Mouse (Mus musculus) left cerebral cortex, postnatal 25 days (tissue): ENCODE data around the gene Myo18b. TPM values are rescaled to one million over a fixed set of nuclear protein-coding genes. Genes with fewer than 3 reads are reported as not detected.

ENCODE experiments used
- DNase-seq, 2 experiments: peaks; one replicate each; pipeline ENCODE4 v3.0.0; 2022; ENCODE audit warnings: low spot score in 2 of 2, mixed read lengths in 1 of 2
- intact Hi-C: fragments of 180-260 bp; cut with DNase I; formaldehyde crosslinking; loops from one replicate; pipeline ENCODE4 v1.15.1; 2025
- total RNA-seq, 2 experiments: library from RNA; stranded (reverse); gene quantifications; 2 replicates each; pipeline ENCODE4 v1.2.3; 2021

The Myo18b gene
- 1 to 10 TPM; 1.2 to 1.9 TPM for total RNA-seq

DNA sequence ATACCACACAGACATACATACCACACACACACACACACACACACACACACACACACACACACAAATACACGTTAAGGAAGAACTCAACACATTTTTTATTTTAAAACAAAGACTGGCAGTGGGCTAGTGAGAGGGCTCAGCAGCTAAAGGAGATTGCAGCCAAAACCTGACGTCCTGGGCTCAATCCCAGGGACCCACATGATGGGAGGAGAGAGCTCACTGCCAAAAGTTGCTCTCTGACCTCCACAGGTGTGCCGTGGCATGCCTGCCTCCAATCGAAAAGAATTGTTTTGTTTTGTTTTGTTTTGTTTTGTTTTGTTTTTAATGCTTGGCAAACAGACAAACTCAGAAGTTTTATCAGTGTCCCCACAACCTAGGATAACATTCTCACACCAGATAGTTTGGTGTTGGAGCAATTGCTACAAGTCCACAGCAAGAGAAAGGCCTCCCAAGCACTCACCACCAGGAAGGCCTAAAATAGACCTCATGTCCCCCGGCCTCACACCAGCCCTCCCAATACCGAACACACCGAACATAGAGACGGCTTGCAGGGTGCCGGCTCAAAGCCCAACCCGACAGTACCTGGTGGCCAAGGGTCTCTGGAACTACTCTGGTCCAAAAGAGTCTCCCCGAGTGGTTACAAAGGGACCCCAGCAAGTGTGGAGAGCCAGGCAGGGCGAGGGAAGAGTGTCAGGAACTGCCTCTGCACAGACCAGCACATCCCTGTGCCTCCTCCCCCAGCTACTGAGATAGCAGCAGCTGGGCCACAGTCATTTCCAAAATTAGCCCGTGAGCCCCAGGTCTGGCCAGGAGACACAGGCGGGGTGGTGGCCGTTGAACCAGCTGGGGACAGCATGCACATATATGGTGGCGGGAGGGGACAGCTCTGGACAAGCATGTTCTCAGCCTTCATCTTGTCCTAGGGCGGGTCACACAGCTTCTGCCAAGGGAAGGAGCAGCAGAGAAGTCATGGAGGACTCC, at the start of gene Myo18b:
Gene Myo18b, minus strand, starts transcription at position 689 of the 981 bp plus-strand sequence.
- DNase-seq, result peak in 1 of 2 experiments; percentile 10
- intact Hi-C loops, result no loop called here

- intact Hi-C loops, result no loop called here
- peak in 1 of 2 experiments; percentile 60 for DNase-seq
Measured at GRCm38 (mm10) chr5:112945925-112946324, 49.8 kb upstream of the Myo18b start.

DNA sequence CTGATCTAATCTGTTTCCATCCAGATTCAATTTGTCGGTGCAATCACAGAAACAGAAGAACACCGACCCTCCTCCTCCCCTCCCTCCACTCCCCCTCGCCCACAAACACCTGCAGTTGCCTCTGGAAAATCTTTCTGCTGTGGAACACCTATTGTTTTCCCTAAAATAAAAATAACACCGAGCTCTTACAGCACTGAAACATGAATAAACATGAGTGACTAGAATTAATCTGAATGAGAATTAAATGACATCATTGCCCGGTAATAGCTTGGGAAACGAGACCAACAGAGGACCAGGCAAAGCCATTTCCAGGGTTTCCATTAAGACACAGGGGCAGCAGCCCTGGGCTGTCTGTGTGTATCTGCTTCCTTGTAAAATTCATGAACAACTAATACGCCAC, 46.1 kb upstream of the Myo18b start:
- intact Hi-C loops, result no loop called here
- DNase-seq, result no peak

DNA sequence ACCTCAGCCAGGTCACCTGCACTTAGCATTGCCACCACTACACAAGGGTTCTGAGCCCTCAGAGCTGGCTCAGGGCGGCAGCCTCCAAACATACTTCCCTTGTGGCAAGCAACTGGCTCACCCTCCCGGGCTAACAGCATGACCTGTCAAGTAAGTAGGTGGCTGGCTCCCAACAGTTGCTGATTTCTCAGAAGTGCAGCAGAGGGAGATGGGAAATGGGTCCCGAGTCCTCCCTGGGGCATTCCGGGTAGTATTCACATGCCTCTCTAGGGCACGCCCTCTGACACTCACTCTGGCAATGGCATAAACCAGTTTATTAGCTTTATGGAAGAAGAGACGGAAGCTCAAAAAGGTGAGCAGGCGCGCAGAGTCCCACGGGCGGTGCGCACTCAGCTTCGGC, 44.8 kb upstream of the Myo18b start:
- no peak for DNase-seq
- intact Hi-C loops, result no loop called here

DNA sequence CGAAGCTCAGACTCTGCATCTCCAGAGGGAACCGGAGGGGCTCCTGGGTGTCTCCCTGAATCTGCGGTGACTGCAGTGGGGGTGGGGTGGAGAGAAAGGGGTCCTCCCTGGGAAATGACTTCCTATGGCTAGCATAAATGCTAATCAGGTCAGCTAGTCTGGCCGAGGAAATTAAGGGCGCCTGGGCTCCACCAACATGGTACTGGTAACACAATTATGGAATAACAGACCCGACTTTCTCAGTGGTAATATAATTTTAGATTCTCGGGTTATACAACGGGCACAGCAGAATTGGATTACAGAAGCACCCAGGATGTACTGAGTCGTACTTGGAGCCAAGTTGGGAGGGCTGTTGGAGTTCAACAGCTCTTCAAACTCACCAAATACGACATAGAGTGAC, 40.5 kb upstream of the Myo18b start:
- DNase-seq, result no peak
- intact Hi-C loops, result loop anchor here (5.0 kb wide), 1 partner anchor 76 kb away; no protein-coding TSS in a partner anchor

DNA sequence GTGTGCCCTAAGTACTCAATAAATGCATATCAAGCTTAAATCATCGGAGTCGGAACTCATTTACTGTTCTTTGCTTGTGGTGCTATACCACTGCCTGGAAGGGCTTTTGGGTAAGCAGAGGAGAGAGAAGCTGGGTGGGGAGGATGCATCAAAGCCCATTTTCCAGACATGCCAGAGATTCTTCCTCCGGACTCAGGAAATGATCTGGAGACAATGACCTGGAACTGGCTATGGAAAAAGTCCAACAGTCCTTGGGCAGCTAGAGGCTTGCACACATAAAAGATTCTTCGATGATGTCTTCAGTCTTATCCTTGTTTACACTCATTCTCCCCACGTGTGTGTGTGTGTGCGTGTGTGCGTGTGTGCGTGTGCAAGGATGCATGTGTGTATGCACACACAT, 39.3 kb upstream of the Myo18b start:
- intact Hi-C loops, result loop anchor here (5.0 kb wide), 1 partner anchor 77 kb away; no protein-coding TSS in a partner anchor

DNA sequence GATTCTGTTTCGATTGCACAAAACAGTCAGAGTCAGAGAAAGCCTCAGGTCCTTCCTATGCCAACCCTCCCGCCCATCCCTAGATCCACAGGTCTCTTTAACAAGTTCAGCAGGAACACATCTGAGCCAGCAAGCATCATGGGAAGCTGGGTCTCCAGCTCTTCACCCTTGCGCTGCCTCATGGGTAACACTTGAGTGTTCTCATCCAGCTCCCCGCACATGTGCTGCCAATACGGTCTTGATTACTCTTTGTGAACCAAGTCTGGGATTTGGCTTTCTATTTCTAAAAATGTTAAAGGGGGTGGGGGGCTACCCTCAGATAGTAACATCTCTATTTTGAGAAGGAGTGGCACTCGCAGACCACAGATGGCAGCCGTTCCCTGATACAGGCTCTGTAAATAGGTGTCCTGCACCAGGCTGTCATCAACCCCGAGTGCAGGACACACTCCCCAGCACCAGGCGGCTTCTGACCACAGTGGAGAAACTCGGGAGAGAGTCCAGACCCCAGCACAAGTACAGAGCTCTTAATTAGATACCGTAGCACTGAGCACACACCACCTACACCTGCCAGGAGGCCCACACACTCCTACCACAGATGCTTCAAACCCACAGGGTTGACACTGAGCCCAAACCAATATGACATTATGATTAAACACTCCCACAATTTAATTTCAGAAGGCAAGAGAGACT, 36.9 kb upstream of the Myo18b start:
- intact Hi-C loops, result no loop called here
- peak in 1 of 2 experiments; percentile 36 for DNase-seq

More for the DNA sequence above, 39.3 kb upstream of the Myo18b start:
- DNase-seq, result no peak

- DNase-seq, result peak in 1 of 2 experiments; percentile 52
- intact Hi-C loops, result no loop called here
Measured at GRCm38 (mm10) chr5:112931901-112932300, 35.7 kb upstream of the Myo18b start.

DNA sequence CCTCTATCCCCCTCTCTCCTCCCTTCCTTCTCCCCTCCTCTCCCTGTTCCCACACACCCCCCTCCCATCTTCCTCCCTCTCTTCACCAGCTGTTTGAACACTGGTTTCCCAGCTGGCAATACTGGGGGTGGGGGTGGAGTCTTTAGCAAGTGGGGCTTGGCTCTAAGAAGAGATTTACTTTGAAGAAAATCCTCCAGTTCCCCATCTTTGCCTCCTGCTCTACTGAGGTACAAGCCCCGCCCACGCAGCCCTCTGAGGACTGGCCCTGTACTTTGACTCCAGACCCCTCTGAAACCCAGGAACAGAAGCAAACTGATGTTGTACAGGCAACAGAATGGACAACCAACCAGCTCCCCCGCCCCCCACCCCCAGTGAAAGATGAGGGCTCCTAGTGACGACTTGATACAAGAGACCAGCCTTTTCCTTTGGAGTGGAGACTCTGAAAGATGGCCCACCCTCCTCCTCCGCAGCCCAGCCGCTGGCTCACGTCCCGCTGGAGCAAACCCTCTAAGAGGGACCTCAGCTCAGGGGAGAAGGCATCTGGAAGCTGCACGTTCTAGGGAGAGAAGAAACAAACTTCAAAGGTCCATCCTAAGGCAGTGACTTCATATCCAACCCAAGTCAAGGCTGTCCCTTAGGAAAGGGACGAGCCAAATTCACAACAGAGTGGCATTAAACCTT, 32.2 kb upstream of the Myo18b start:
- intact Hi-C loops, result no loop called here
- peak in 1 of 2 experiments; percentile 45 for DNase-seq

DNA sequence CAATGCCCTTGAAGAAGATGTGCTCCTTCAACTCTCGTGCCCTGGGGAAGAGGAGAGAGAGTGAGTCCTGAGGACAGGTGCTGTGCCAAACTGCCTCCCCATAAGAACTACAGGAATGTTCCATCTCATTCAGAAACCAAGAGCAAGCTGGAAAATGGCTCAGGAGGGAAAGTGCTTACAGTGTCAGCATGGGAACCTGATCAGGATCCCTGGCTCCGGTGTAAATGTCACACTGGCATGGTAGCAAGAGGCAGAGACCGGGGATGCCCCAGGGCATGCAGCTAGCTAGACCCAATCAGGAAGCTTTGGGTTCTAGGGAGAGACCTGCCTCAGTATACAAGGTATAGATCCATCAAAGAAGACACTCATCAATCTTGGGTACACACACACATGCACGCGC, 29.3 kb upstream of the Myo18b start:
- no peak for DNase-seq
- intact Hi-C loops, result no loop called here

DNA sequence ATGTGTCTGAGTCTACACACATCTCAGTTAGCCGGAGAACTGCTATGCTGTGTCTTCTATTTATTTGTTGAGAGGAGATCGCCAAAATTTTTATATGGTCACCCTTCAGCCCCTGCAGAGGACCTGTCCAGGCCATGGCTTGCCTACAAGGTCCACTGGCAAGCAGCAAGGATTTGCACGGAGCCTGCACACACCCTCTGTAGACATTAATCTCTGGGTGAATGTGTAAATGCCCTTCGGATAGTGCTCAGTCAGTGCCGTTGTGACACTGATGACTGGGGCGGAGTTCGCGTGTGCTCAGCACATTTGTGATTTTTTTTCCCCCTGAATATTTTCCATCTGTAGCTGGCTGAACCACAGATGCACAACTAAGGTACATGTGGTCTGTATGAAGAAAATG, 28.6 kb upstream of the Myo18b start:
- DNase-seq, result no peak
- intact Hi-C loops, result no loop called here

DNA sequence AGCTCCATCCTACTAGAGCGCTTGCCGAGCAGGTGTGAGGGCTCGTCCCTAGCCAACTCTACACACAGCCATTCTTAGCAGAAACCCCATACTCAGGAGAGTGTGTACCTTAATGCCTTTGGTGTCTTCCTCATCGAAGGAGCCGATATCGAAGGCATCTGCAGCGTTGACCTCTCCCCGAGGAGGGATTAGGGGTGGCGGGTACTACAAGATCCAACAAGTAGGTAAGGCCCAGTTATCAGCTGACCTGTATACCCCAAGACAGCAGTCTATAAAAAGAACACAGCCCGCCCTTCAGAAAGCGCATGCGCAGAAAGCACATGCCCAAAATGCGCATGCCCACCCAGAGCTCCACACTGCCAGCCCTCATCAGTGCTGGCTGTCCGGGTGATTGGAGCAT, 27.7 kb upstream of the Myo18b start:
- DNase-seq, result no peak
- intact Hi-C loops, result no loop called here

- no peak for DNase-seq
- intact Hi-C loops, result no loop called here
Measured at GRCm38 (mm10) chr5:112921914-112922313, 25.8 kb upstream of the Myo18b start.

GRCm38 (mm10) chr5:112910381-112910780, 14.2 kb upstream of the Myo18b start:
- peak in 1 of 2 experiments; percentile 25 for DNase-seq
- intact Hi-C loops, result no loop called here

- intact Hi-C loops, result no loop called here
- DNase-seq, result no peak
Measured at GRCm38 (mm10) chr5:112908169-112908614, 12.0 kb upstream of the Myo18b start.

GRCm38 (mm10) chr5:112907504-112907903, 11.3 kb upstream of the Myo18b start:
- no peak for DNase-seq
- intact Hi-C loops, result no loop called here

DNA sequence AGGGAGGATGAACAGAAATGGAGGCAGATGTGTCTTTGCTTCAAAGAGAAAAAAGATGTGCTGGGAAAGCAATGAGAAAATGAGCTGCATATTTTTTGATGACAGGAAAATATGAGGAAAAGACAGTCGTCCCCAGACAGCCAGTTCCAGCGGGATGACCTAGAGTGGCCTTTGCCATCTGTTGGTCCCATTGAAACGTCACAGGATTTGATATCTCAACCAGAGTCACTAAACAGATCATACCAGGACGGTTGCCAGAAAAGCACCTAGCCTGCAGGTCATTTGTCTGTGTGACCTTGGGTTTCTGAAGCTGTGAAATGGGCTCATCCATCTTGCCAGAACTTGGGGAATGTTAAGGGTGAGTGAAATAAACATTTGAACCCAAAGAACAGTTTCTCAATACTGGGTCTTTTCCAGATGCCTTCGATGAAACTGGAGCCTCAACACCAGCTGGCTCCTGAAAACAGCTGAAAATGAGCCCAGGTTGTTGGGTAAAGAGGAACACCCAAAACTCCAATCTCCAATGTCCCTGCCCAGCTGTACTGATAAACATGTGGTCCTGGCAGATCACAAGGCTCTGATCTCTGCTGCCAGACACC, 2.6 kb downstream of the Myo18b start:
- intact Hi-C loops, result no loop called here
- no peak for DNase-seq

DNA sequence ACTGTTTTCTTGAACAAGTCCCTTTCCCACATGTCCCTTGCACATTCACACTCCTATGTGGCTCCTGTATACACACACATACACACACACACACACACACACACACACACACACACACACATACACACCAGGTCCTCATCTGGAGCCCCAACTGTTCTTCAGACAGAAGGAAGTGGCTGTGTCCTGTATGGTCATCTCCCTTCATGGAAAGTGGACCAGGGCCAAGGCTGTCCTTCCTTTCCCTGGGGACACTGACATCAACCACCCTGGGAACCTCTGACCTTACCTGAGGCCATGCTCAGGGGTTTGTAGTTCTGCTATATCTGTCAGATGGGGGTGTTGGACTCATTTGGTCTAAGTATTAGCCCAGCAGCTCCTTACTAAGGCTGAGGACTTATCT, 3.8 kb downstream of the Myo18b start:
- DNase-seq, result no peak
- intact Hi-C loops, result no loop called here

DNA sequence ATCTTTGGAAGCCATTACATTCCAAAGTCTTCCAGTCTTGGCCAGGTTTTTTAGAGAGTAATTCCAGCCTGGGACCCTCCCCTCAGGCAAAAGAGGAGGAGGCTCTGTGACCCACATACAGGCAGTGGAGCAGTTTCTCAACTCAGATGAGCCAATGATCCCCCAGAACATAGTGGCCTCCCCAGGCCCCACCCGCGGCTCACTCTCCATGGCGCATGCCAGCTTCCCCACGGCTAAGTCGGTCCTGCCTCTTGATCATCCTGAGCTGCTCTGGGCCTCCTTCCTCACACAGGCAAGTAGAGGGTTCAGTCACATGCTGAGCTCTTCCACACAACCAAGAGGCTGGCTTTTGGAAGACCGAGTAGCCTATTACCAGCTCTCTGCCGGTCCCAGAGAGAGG, 7.5 kb downstream of the Myo18b start:
- no peak for DNase-seq
- intact Hi-C loops, result loop anchor here (10.0 kb wide), 1 partner anchor 336 kb away; the partner anchor contains the start of genes 2900026A02Rik and Tmem211
